Mouse (Mus musculus): ENCODE results near the gene Adgb.
"Not testable (repeated sequence)": the region's sequence is repeated elsewhere in the genome, so short reads cannot be mapped to it uniquely, and the experiment has no call there.

Gene Adgb

DNA sequence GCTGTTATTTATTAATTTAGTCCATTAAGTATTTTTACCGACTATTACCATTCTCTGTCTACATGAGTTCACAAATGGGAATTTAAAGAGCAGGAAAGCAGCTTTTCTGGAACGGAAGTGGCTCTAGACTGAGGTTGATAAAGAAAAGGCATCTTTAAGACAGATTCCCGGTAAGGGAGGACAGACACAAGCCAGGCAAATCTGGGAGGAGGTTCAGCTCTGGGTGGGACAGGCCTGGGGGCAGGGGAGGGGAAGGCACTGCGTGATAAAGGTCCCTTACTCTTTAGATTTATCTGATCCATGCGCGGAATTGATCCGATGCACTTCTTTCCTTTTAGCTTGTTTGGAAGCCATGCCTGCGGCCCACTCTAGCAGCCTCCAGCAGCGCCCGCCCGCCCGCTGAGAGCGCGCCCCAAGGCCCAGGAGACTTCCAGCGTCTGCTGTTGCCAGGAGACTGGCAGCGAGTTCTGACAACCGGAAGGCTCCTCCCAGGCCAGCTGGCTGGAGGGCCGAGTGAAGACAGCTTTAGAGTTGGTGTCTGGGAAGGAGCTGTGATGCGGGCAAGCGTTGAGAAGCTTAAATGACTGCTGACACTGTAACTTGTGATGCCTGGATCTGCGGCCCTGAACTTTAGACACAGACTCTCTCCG, at the start of gene Adgb:
Gene Adgb (minus strand): TSS at position 366 of the 650 bp plus-strand sequence.
- peak; percentile 19 for DNase-seq (ENCODE audit: low spot score)

GRCm38 (mm10) chr10:10480139-10480538, 8.0 kb upstream of the Adgb start:
- DNase-seq (ENCODE audit: low spot score), result no peak

DNA sequence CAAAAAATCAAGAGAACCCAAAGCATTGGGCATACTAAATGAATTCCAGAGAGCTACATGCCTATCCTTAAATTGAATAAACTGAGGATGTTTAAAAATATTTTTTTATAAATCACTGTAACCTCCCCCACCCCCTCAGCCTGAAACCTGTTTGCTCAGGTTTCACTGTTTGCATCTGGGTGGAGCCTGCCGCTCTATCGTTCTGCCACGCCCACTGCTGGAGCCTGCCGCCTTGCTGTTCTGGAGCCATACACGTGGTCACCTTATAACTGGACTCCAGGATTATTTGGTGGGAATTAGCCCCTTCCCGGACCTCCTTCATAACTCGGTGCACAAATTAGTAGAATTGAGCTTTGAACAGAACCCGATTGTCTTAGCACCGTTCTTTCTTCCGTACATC, 5.3 kb upstream of the Adgb start:
- DNase-seq (ENCODE audit: low spot score), result not testable (repeated sequence)

DNA sequence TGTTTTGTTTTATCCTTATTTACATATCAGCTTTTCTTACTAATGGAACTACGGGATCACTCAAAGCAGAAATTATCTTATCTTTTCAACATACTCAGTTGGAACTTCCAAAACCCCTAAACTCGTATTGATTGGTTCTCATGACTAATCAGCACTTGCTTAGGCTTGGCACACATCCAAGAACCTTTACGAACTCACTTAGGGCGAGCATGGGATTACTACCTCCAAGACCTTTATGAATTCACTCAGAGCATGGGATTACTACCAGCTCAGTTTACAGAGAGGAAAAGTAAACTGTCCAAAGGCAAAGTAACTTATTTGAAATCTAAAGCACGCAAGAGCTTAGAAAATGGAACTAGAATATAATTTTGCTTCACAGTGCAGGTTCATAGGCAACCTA, 4.8 kb upstream of the Adgb start:
- DNase-seq (ENCODE audit: low spot score), result no peak

GRCm38 (mm10) chr10:10476549-10476948, 4.4 kb upstream of the Adgb start:
- DNase-seq (ENCODE audit: low spot score), result no peak

- DNase-seq (ENCODE audit: low spot score), result no peak
These were observed 3.2 kb downstream of the Adgb start for GRCm38 (mm10) chr10:10468699-10469547.

DNA sequence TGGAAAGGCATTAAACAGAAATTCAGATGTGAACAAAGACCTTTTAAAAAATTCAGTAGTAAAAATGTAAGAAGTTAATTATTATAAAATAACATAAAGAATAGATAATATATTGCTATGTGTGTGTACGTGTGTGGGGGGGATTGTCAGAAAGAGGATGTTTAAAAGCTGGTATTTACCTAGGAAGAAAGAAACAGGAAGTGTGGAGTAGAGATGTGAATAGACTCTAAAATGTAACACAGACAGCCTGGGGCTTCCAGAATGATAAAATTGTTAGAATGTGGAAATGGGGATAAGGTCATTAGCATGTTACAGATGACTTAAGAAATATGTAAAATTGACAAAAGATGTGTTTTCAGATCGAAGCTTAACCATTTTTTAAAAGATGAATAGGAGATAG, 12.0 kb downstream of the Adgb start:
- no peak for DNase-seq (ENCODE audit: low spot score)

- DNase-seq (ENCODE audit: low spot score), result no peak
These were observed 15.1 kb downstream of the Adgb start for GRCm38 (mm10) chr10:10456991-10457390.

- no peak for DNase-seq (ENCODE audit: low spot score)
These were observed 23.1 kb downstream of the Adgb start for GRCm38 (mm10) chr10:10449067-10449466.

DNA sequence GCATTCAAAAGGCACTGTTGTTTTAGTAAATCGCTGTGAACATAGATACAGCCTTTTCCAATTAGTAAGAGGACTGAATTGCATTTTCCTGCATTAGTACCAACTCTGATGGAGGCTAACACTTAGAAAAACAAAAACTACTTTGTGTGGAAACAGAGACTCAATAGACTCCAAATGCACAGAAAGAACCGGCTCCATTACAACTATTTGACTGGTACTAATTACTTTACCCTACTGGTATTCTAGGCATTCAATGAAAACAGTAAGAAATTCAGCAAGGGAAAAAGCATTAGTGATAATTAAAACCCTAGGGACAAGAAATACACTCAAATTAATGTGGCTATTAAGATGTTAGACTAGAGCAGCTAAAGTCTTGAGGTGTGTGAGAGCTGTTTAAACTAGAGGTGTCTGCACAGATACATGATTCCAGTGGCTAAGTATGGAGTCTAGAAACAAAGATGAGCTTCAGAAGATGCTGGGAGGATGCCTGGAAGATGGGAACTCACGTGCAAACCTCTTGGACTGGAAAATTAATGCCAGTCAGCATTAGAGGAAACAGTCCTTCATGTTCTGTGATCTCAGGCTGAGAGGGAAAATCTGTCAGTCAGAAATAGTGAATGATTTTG, 27.2 kb downstream of the Adgb start:
- DNase-seq (ENCODE audit: low spot score), result no peak

- DNase-seq (ENCODE audit: low spot score), result no peak
These were observed 28.6 kb downstream of the Adgb start for GRCm38 (mm10) chr10:10443558-10443957.

DNA sequence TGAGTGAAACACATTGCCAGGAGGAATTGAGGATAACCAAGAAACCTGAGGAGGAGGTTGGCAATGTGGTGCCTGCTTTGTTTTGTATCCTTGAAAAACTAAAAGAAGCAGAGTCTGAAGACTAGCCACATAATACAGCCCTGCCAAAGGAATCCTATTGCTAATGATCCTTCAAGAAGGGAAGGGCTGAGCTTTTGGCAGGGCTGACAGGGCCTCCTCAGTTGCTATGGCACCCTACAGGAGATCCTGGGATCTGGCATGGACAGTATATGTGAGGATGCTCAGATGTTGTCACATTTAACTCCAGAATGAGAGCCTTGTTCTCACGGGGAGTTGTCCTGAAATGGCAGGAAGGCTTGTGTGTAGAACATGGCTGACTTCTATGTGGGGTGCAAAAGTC, 37.1 kb downstream of the Adgb start:
- DNase-seq (ENCODE audit: low spot score), result no peak

DNA sequence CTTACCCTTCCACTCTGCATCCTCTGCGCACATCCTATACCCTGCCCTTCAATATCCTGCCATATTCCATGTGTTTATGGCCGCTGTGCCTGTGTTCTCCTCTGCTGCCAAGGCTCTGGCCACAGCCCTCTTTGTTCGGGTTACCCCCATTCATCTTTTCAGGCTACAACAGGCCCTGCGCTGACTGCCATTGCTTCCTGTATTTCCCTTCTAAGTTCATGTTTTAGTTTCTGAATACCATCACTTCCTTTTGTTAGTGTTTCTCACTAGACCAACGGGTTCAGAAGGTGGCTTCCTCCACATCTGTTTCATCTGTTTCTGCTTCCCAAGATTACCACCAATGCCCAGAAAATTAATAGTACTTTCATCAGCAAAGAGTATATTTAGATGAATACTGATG, 42.5 kb downstream of the Adgb start:
- no peak for DNase-seq (ENCODE audit: low spot score)

- no peak for DNase-seq (ENCODE audit: low spot score)
These were observed 43.1 kb downstream of the Adgb start for GRCm38 (mm10) chr10:10429032-10429431.

- DNase-seq (ENCODE audit: low spot score), result no peak
These were observed 47.7 kb downstream of the Adgb start for GRCm38 (mm10) chr10:10424383-10424782.

- no peak for DNase-seq (ENCODE audit: low spot score)
These were observed 61.1 kb downstream of the Adgb start for GRCm38 (mm10) chr10:10411046-10411445.

DNA sequence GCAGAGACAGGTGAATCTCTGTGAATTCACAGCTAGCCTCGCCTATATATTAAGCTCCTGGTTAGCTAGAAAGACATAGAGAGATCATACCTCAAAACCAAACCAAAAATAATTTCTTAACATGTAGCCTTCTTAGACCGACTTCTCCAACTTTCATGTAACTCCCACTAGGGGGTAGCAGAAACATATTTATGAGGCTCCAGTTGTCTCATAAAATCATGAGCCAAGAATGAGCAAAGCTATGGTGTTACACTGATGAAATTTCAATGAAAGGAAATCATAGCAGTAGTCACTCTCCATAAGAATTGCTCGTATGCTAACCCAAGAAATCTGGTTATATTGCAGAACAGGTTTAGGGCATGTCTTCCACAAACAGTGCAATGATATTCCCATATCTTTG, 64.0 kb downstream of the Adgb start:
- DNase-seq (ENCODE audit: low spot score), result no peak

DNA sequence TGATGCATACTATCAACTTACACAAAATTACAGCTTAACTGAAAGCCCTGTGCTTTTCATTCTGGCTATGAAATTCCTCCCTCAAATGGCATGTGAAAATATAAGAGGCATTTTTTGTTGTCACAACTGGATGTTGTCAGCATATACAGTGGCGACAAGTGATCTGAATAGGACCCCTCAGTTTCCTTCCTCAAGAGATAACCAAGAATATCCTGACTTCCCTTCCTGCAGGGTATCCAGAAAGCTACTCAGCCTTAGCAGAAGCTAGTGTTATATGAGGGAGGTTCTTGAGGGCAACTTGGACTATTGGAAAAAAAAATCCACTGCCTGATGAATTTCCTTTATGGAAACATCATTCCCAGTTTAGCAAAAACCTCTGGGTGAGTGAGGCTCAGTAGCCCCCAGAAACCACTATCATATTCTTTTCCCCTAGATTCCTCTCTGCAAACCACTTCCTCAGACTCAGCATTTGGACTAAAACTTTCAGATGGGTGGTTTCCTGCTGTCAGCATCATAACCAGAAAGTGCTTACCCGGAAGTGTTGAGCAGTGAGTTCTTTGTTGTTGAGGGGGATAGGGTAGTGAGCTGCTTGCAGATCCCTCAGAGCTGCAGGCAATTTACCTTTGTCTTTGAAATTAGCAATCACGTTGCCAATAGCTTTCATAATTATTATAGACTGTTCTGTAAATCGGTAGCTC, 76.2 kb downstream of the Adgb start:
- DNase-seq (ENCODE audit: low spot score), result no peak

DNA sequence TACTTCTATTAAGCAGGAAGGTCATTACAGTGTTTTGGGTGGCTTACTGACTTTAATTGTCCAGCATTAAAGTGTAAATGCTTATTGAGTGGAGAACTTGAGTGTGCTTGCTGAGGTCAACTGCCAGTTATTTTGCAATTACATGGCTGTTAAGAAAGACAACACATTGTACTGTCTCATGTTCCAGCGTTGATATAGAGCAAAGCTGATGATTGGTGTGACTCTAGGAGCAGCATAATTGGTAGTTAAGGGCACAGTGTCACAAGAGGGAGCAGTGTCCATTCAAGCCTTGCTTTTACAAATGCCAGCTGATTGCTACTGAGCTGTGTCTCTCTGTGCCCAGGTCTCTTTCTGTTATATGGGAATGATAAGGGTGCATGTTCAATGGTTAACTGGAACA, 97.5 kb downstream of the Adgb start:
- DNase-seq (ENCODE audit: low spot score), result no peak

- no peak for DNase-seq (ENCODE audit: low spot score)
These were observed 108.1 kb downstream of the Adgb start for GRCm38 (mm10) chr10:10364025-10364424.

GRCm38 (mm10) chr10:10355605-10356227, 116.4 kb downstream of the Adgb start:
- no peak for DNase-seq (ENCODE audit: low spot score)

DNA sequence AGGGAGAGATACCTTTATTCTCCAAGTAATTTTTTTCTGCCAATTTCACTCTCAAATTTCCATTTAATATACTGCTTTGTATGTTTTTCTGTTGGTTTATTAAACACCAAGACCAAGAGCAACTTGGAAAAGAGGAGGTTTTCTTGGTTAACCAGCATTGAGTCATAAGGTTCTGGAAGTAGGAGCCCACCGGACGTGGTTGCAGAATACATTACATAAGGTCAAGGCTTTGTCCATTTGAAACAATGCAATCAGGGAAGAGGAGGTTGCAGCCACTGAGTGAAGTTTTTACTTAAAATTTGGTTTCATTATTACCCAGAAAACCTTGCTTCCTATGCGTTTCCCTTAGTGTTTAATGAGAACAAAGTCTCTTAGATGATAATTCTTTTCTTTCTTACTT, 119.9 kb downstream of the Adgb start:
- DNase-seq (ENCODE audit: low spot score), result no peak
